Mouse (Mus musculus): ENCODE data around the gene Ambra1.

Gene Ambra1

DNA sequence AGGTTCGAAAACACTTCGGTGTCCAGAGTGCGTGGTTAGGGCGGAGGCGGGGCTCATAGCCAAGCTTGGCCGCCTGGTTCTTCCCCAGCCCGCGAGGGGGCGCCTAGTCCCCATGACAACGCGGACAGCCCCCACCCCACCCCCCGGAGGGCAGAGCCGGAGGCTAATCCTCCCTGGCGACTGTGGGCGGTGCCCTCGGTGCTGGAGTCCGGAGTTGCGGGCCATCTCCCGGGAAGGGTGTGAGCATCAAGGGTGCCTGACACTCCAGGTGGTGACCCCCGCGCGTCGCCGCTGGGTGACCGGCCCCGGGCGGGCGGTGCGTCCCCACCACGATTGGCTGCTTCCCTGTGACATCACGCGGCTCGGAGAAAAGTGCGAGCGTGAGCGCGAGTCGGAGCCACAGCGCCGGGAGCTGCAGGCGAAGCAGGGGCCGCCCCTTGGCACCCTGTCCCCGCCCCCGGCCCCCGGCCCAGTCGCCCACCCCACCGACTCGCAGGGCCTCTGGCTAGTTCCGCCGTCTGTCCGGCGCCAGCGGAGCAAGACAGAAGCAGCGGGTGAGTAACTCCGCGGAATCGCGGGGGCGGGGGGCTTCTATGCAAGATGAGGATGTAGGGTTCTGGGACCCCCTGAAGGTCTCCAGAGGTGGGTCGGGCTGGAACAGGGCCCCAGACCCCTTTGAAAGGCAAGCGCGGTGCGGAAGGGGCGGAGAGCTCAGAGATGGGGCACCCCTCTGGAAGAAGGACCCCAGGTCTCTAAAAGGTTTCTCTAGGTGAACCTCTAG, 192.0 kb downstream of the Ambra1 start:
- DNase-seq = peak; percentile 83

DNA sequence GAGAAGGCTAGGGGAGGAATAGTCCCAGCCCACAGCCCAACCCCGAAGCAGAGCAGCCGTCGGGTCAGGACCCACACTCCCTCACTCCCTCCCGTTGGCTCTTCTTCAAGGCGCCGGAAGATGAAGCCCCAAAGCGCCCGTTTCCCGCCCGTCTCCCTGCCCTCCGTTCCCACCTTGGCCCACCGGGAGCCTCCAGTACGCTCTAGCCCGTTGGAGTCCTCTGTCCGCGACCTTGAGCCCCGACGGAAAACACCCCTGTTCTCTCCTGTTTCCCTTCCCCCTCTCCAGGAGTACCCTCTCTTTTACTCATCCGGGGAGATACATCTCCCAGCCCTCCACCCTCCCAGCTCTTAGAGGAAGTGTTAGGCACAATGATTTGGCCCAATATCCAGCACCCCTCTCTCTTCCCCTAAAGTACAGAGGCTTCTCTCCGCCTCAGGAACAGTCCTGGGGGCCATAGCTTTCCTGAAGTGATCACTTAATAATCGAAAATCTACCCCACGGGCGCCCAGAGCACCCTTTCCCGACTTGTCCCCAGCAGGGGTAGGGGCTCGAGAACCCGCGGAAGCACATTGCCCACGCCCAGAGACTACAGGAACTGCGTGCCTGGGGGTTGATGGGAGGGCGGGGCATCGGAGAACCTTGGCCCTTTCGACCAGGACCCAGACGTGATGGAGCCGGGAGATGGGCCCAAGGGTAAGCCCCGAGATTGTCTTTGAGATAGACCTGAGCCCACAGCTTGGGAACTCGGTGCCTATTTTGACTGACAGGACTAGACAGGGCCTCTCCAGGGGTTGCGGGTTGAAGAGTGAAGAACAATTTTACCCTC, 192.9 kb downstream of the Ambra1 start:
- no peak for DNase-seq

DNA sequence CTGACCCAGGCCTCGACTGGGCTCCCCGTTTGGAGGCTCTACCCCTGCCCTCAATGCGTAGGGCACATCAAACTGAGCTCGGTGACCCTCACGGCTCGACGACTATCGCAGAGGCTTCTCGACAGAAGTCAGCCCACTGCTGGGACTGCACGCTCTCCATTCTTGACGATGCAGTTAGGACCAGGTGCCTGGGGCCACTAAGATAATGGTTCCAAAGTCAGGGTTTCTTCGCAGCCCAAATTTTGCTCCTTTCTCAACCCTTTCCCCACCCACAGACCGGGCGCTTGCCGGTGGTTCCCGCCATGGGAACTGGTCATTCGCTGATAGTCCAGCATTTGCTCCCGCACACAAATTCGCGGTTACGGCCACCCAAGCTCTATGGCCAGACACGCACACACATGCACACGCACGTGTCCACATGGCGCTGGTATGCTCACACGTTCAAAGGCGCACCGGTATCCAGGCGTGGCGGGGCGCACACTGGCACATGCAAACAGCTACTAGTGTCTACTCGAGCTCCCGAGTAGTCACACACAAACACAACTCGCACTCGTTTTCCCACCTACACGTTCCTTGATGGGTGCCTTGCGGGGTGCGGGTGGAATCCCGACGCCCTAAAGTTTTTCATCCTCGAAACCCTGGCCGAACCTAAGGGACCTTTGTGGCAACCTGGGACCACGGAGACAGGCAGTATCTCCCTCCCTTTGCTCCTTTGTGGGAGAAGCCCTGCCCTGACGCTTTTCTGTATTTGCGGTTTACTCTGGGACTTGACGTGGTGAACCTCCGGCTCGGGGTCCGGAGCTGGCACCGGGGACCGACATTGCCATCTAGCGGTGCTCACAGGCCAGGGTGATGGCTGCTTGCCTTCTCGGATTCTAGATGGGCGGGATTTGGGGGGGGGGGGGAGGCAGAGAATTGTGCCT, 193.7 kb downstream of the Ambra1 start:
- peak; percentile 86 for DNase-seq

DNA sequence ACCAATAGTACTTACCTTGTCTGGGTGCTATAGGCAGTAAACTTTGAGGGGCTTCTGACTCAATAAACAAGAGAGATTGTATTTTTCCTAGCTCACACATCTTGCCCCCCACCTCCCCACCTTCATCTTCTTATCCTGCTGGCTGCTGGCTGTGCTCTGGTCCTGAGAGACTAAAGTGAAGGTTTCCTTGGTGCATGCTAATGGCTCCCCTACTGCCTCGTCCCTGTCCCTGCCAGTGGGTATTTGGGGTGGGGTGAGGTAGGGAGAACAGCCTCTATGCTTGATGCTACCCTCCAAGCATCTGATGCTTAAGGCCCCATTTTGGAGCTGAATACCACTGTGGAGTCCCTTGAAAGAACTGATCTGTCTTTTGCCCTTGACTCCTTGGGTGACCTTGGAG, 194.8 kb downstream of the Ambra1 start:
- DNase-seq = no peak

DNA sequence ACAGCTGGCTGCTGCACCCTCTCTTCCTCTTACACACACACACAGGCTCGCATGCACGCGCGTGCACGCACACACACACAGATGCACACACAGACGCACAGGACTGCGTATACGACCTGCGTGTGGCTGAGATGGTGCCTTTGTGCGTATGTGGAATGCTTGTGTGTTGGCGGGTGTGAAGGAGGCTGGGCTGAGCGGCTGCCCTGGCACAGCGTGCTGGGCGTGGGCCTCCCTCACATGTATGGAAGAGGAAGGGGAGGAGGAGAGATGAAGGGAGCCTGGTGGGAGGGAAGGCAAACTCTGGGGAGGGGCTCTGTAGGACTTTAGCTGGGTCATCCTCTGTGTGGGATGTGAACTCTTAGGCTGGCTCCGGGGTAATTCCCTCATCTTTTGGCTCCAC, 195.5 kb downstream of the Ambra1 start:
- DNase-seq = no peak

DNA sequence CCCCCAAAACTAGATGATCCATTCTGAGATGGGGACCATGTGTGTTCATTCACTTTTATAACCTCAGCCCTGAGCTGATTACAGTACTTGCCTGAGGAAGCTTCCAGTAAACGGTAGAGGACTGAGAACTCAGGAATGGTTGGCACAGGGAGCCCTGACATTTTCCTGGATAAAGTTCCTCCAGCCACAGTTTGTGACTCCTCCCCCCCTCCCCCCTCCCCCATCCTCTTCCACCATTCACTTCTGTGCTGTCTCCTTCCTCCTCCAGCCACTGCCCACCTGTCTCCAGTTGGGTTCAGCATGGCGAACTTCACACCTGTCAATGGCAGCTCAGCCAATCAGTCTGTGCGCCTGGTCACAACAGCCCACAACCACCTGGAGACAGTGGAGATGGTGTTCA, 197.0 kb downstream of the Ambra1 start, which contains the start of gene Chrm4:
Gene Chrm4 (plus strand): TSS at position 301 of the 400 bp plus-strand sequence.
- DNase-seq = no peak

DNA sequence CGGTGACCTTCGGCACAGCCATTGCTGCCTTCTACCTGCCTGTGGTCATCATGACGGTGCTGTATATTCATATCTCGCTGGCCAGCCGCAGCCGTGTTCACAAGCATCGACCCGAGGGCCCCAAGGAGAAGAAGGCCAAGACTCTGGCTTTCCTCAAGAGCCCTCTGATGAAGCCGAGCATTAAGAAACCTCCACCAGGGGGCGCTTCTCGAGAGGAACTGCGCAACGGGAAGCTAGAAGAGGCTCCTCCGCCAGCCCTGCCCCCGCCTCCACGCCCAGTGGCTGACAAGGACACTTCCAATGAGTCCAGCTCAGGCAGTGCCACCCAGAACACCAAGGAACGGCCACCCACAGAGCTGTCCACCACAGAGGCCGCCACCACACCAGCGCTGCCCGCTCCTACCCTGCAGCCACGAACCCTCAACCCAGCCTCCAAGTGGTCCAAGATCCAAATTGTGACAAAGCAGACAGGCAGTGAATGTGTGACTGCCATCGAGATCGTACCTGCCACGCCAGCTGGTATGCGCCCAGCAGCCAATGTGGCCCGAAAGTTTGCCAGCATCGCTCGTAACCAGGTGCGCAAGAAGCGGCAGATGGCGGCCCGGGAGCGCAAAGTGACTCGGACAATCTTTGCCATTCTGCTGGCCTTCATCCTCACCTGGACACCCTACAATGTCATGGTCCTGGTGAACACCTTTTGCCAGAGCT, 198.0 kb downstream of the Ambra1 start:
- peak; percentile 89 for DNase-seq

DNA sequence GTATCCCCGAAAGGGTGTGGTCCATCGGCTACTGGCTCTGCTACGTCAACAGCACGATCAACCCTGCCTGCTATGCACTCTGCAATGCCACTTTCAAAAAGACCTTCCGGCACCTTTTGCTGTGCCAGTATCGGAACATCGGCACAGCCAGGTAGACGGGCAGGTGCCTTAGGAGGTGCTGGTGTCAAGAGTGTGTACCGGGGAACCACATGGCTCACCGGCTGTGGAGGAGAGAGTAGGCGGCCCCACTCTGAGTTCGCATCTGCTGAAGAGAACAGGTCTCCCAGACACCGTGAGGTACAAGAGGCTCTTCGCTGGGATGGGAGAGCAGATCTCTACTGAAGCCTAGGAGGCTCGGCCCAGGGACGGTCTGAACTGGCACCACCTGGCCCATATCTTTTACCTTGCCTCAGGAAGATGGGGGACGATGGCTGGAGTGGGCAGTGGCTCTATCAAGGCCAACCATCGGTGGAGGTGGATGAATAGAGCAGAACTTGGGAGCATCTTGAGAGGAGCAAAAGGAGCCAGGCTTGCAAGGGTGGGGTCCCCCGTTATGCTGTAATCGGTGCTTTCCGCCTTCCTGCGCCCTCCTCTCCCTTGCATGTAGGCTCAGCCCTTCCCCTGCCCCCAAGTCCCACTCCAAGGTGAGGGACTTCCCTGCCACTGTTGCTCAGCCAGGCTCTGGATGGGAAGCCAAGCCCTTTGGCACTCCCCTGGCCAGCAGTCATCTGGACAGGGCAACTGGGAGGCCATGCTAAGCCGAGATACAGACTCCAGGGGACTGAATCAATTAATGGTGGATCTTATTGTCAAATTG, 198.8 kb downstream of the Ambra1 start:
- DNase-seq = no peak

DNA sequence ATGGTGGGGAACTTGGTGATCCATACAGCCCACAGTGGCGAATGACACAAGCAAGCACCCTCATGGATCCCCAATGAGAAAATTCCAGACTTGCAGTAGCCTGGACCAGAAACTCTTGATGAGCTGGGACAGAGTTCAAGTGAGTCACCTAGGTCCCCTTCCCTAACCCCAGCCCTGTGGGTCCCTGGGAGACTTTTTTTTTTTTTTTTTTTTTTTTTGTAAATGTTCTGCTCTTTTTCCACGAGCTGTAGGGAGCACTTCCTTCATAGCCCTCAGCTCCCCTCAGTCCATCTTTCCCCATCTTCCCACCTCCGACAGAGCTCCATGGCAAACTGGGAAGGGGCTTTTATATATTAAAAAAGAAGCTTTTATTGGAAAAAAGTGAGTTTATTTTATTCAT, 199.5 kb downstream of the Ambra1 start:
- no peak for DNase-seq

DNA sequence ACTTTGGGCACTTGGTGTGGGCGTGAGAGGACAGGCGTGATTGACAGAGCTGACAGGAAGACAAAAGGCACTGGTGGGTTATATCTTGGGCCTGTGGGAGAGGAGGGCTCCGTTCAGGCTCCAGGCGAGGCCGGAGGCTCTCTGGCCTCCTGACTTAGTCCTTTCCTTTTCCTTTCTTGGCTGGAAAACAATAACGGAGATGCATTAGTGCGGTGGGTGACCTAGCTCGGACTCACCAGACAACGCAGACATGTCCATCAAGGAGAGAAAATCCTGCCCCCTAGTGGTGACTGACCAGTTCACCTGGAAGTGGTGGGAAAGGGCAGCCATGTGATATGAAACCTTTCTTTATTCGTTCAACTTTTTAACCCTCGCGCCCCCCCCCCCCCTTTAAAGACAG, 200.0 kb downstream of the Ambra1 start:
- peak; percentile 80 for DNase-seq

DNA sequence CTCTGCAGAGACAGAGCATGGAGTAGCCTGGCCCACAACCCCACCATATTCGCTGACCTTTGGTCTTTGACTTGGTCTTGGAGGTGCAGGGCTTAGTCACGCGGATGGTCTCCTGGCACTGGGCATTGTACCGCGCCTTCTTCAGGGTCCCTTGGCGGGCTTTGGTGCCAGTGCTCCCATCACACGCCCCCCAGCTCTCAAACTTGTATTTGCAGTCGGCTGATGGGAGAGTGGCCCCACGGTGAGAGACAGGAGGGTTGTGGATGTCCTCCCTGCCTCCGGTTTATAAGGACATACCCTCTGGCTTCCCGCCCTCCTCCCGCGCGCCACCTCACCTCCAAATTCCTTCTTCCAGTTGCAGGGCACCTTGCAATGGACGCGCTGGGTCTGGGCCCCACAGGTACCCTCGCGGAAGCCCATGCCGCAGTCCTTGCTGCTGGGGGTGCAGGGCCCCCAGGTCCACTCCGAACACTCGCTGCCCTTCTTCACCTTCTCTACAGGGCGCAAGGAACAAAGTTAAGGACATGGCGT, 200.9 kb downstream of the Ambra1 start:
- DNase-seq = no peak

DNA sequence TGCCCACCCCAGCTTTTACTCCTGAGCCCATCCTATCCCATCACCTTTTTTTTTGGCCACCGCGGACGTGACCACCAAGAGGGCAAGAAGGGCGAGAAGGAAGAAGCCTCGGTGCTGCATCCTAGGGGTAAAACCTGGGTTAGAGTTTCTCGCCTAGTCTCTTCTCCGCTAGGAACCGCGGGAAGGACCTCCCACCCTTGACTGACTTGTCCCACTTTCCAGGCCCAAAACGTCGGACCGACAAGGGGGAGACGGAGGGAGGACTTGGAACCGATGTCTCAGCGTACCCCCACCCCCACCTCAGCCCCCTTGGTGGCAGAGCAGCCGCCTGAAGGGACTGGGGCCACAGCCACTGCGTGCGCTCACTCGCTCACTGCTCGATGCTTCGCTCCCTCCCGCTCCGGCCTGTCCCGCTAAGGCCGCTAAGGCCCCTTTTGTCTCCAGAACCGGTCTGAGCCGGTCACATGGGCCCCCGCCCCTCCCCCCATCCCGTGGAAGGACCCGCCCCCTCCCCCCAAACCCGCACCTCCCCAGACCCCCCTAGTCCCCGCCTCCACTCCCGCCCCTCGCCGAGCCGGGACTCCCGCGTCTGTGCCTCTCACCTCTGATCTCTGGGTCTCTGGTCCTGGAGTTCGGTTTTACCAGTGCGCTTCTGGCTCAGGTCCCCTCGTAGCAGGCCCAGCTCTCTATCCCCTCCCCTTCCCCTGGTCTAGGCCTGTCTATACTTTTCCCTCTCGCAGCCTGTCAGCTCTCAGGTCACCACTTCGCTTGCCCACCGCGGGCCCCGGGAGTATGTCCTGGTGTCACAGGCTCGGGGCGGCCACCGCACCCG, 201.6 kb downstream of the Ambra1 start:
- peak; percentile 88 for DNase-seq

DNA sequence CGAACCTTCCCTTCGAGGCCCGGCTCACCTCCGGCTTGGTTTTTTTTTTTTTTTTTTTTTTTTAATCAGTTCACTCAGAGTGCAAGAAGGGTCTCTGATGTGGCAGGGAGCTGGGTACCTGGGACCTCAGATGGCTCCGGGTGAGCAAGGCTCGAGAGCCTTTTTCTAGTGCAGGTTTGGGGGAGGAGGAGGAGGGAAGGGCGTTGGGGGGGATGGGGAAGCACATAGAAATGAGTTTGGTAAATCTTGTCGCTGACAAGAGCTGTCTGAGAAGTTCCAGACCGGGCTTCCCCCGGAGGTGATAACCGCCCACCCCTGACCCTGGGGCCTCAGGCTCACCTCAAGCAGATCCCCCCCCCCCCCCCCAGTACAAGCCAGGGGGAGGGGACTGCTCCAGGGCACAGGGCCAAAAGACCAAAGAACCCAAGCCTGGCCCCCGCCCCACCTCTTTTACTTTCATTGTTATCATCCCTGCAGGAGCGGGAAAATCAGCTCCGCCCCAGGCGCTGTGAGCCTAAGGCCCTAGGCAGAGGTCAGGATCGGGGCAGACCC, 202.3 kb downstream of the Ambra1 start, which contains the start of gene Mdk:
Gene Mdk (minus strand): TSS at position 138 of the 552 bp plus-strand sequence.
- DNase-seq = no peak

DNA sequence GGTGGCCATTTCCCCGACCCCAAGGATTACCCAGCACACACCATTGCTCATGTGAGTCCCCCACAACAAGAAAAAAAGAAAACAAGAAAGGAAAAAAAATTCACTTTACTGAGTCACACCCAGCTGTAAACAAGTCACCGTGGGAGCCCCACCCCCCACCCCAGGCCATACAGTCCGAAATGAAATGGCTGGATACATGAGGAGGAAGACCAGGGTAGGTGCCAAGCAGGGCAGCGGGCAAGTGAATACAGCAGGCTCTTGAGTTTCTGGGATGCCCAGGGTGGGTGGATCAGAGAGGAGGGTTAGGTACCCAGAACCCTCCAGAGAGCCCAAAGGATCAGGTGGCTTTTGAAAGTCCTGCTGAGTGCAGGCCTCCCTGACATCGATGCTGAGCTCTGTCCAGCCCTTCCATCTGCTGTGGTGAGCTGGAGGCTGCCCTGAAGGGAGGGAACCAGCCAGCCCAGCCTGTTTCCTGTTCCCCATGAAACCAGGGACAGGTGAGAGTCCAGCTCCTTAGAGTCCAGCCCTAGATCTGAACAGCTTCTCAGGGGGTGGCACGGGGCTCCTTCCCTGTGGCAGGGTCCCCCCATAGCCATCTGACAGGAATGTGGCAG, 202.9 kb downstream of the Ambra1 start:
- no peak for DNase-seq

DNA sequence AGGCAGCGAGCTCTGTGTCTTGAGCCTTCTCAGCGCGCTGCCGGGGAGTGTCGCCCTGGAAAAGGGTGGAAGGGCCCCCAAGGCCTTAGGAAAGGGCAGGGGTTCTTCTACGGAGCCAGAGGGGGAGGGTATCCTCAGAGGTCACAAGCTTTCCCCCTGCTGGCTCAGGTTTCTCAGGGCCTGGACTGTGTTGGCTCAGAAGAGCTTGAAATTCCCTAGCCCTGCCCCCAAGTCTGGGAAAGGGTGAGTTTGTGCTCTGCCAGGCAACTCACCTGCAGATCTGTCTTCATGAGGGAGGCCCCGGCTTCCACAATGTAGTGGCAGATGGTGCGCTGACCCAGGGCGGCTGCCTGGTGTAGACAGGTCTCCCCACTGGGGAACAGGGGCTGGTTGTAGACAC, 203.5 kb downstream of the Ambra1 start:
- no peak for DNase-seq

DNA sequence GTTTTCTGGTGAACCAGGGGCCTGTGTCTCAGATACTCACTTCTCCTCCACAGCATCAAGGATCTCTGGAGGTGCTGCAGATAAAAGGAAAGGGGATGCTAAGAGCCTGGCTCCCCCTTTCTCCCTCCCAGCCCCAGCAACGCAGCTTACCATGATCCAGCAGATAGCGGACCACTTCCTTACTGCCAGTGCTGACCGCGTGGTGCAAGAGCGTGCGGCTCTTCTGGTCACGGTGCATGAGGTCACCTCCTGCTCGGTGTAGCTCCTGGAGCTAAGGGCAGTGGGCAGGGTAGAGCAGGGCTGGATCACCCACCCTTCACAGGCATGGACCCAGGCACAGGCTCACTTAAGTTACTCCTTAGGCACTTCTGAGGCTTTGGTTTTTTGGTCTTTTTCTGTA, 204.1 kb downstream of the Ambra1 start:
- no peak for DNase-seq

DNA sequence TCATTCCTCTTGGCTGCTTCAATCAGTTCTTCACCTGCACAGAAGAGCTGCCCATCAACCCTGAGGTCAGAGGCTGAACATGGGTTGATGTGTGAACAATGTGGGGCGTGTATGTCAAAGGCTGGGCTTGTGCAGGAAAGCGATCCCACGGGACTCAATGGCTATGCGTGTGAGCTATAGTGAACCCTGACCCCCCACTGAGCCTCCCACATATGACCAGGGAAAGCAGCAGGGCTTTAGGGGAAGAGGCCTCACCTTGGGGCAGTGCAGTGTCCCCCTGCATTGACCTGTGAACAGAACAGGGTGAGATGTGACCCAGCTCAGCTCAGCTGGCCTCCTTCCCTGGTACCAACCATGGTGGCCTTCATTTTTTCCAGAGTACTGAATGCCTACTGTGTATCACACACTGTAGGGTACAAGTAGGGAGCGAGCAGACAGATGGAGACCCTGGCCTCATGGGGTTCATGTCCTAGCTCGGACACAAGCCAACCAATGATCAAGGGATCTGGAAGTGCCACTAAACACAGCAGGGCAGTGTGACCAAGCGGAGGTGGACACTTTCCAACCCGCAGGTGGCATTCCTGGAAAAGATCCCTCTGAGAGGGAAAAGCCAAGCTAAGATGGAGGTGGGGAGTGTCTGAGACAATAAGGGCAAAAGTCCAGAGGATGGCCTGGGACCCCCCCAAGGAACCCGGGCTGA, 205.0 kb downstream of the Ambra1 start:
- no peak for DNase-seq

DNA sequence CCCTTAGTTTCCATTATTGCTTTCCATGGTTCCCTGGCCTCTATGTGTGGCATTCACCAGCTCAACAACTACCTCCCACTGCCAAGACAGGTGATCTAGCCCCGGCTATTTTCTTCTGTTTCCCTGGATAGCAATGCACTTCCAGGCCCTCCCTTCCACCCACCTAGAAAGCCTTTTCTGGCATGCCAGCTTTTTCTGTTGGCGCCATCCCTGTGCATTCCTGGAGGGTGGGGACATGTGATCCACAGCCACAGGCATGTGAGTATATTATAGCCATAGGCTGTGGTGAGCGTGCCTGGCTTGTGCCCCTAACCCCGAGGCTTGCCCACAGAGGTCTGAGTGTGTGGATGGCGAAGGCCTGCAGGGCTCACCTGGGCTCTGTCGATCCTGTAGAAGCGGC, 206.2 kb downstream of the Ambra1 start:
- no peak for DNase-seq
